Mouse (Mus musculus) pancreas, adult 10 weeks (tissue): ENCODE data around the gene Fbxo48. TPM values are rescaled to one million over a fixed set of nuclear protein-coding genes. Genes with fewer than 3 reads are reported as not detected.

Experiments
- polyA plus RNA-seq: library from polyadenylated mRNA; stranded (reverse); fragments of 350-450 nt; fragmentation: Illumina TruSeq; extraction: RNeasy Lipid Tissue Mini Kit (QIAGEN cat#74804); gene quantifications from one replicate; pipeline ENCODE4 v1.2.3, GENCODE M21; 2015; ENCODE audit warnings: low read depth, low replicate concordance; ENCODE audit not compliant: insufficient read depth

Fbxo48 gene
- not detected for polyA plus RNA-seq

GRCm38 (mm10) chr11:16950976-16951760 is at the start of gene Fbxo48:
Gene Fbxo48, plus strand, starts transcription at chr11:16951375.

Other genes with a start within 250 kb of the Fbxo48 start
- 3.0 TPM for gene Egfr, start 199.2 kb upstream of the Fbxo48 start, polyA plus RNA-seq
- 2.5 TPM for gene Cnrip1, start 100.2 kb downstream of the Fbxo48 start, polyA plus RNA-seq
- gene Plek, start 101.0 kb downstream of the Fbxo48 start, polyA plus RNA-seq = 1.4 TPM
- gene Ppp3r1, start 207.9 kb downstream of the Fbxo48 start, polyA plus RNA-seq = 12.6 TPM
- 2.0 TPM for gene Wdr92, start 230.7 kb downstream of the Fbxo48 start, polyA plus RNA-seq